Mouse (Mus musculus) cerebellum, adult 9-10 months (tissue): ENCODE data around the gene Ckap4.

Experiments used
- DNase-seq: peaks from one replicate; pipeline ENCODE4 v3.0.0; 2022

The Ckap4 gene

GRCm38 (mm10) chr10:84533912-84534671, at the start of gene Ckap4:
Ckap4 (minus strand) TSS chr10:84534062.
- DNase-seq = peak; percentile 34

GRCm38 (mm10) chr10:84582236-84582635, 48.4 kb upstream of the Ckap4 start:
- no peak for DNase-seq

GRCm38 (mm10) chr10:84581191-84581590, 47.3 kb upstream of the Ckap4 start:
- no peak for DNase-seq

GRCm38 (mm10) chr10:84579527-84579926, 45.7 kb upstream of the Ckap4 start:
- DNase-seq = no peak

- DNase-seq = no peak
Observed at GRCm38 (mm10) chr10:84578738-84579137, 44.9 kb upstream of the Ckap4 start.

- DNase-seq = peak; percentile 81
Observed at GRCm38 (mm10) chr10:84577071-84577727, 43.3 kb upstream of the Ckap4 start.

GRCm38 (mm10) chr10:84576395-84577070, 42.7 kb upstream of the Ckap4 start, which contains the start of gene Tcp11l2:
Tcp11l2 (plus strand) TSS chr10:84576626.
- DNase-seq = peak; percentile 98

GRCm38 (mm10) chr10:84576029-84576394, 42.1 kb upstream of the Ckap4 start:
- DNase-seq = no peak

- no peak for DNase-seq
Observed at GRCm38 (mm10) chr10:84573671-84574420, 40.0 kb upstream of the Ckap4 start.

- DNase-seq = no peak
Observed at GRCm38 (mm10) chr10:84571052-84571639, 37.3 kb upstream of the Ckap4 start.

- no peak for DNase-seq
Observed at GRCm38 (mm10) chr10:84564427-84564826, 30.6 kb upstream of the Ckap4 start.

- DNase-seq = peak; percentile 93
Observed at GRCm38 (mm10) chr10:84562567-84563554, 29.0 kb upstream of the Ckap4 start.

- peak; percentile 50 for DNase-seq
Observed at GRCm38 (mm10) chr10:84562121-84562520, 28.3 kb upstream of the Ckap4 start.

- no peak for DNase-seq
Observed at GRCm38 (mm10) chr10:84559986-84560385, 26.1 kb upstream of the Ckap4 start.

GRCm38 (mm10) chr10:84558511-84558910, 24.6 kb upstream of the Ckap4 start:
- DNase-seq = no peak

GRCm38 (mm10) chr10:84556120-84556519, 22.3 kb upstream of the Ckap4 start:
- no peak for DNase-seq

GRCm38 (mm10) chr10:84554291-84555009, 20.6 kb upstream of the Ckap4 start:
- no peak for DNase-seq

GRCm38 (mm10) chr10:84552477-84552876, 18.6 kb upstream of the Ckap4 start:
- no peak for DNase-seq

GRCm38 (mm10) chr10:84551846-84552245, 18.0 kb upstream of the Ckap4 start:
- DNase-seq = no peak

GRCm38 (mm10) chr10:84549920-84550293, 16.0 kb upstream of the Ckap4 start:
- no peak for DNase-seq
